Mouse (Mus musculus) heart, postnatal 0 days (tissue): Measurements from ENCODE around the gene Vgll4.

ENCODE experiments used
- CTCF ChIP-seq: IDR thresholded peaks from 2 replicates; pipeline ENCODE4 v1.5.1; 2016; ENCODE audit warnings: antibody characterized with exemption, control low read depth, low read depth
- EP300 ChIP-seq: IDR thresholded peaks from 2 replicates; pipeline ENCODE4 v1.6.1; 2016; ENCODE audit warnings: antibody characterized with exemption, low read depth

DNA sequence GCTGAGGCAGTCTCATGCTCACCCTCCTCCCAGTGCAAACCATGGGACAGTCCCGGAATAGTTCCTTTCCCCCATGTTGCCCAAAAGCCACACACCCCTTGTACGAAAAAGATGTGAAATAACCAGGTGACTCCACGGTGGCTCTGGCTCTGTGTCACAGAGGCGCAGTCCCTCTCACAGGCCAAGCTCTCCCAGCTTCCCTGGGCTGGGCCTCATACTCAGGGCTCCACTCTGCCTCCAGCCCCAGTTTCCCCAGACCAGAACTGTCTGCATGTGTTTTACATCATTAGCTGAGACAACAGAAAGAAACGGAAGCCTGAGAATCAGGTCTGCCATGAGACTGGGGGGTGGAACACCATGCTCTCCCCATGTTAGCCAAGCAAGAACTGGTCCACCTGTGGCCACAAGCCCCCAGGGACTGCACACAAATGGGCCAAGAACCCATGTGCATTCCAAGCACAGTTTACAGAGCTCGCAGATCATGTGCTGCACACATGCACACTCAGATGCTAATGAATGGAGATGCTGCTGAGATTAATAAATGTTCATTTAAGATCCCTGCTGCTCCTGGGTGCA is 100.2 kb downstream of the Vgll4 start:
- no peak for TF ChIP-seq CTCF
- TF ChIP-seq EP300, result no peak
